Mouse (Mus musculus): ENCODE data around the gene Nfatc2. TPM values are rescaled to one million over a fixed set of nuclear protein-coding genes. Genes with fewer than 3 reads are reported as not detected.

The Nfatc2 gene
- 100 to 1,000 TPM in 1 of 2 experiments, 10 to 100 TPM in 1; 95.4 to 100 TPM for total RNA-seq (2023)

GRCm38 (mm10) chr2:168601491-168602386 lies at the start of gene Nfatc2:
Nfatc2 (minus strand) TSS chr2:168601657.

Other genes starting within 250 kb of the Nfatc2 start
- 10 to 100 TPM; 18.8 to 19.0 TPM for gene Atp9a, start 140.8 kb upstream of the Nfatc2 start, total RNA-seq (2023)
- gene Sall4, start 166.3 kb upstream of the Nfatc2 start, total RNA-seq (2023): not detected